Mouse (Mus musculus) embryo, embryonic 11.5 days (tissue): ENCODE measurements around the gene Mrpl55.

Experiments used
- DNase-seq: peaks from one replicate; pipeline ENCODE4 v3.0.0-alpha.2; 2012; ENCODE audit warnings: low read depth, low spot score

Gene Mrpl55

GRCm38 (mm10) chr11:59226787-59227603, 24.7 kb downstream of the Mrpl55 start:
- DNase-seq, result no peak

GRCm38 (mm10) chr11:59227604-59228121, 25.4 kb downstream of the Mrpl55 start:
- DNase-seq, result no peak

- peak; percentile 95 for DNase-seq
Measured at GRCm38 (mm10) chr11:59228122-59228953, 26.1 kb downstream of the Mrpl55 start, which contains the start of gene Arf1. Gene Arf1, minus strand, starts transcription at chr11:59228270.

- DNase-seq, result no peak
Measured at GRCm38 (mm10) chr11:59230144-59230760, 28.0 kb downstream of the Mrpl55 start.

- no peak for DNase-seq
Measured at GRCm38 (mm10) chr11:59232797-59233196, 30.5 kb downstream of the Mrpl55 start.

GRCm38 (mm10) chr11:59238525-59239427, 36.5 kb downstream of the Mrpl55 start:
- no peak for DNase-seq

- no peak for DNase-seq
Measured at GRCm38 (mm10) chr11:59239428-59239785, 37.1 kb downstream of the Mrpl55 start.

- DNase-seq, result no peak
Measured at GRCm38 (mm10) chr11:59239796-59240195, 37.5 kb downstream of the Mrpl55 start.

- no peak for DNase-seq
Measured at GRCm38 (mm10) chr11:59241841-59242240, 39.6 kb downstream of the Mrpl55 start.

GRCm38 (mm10) chr11:59243856-59244255, 41.6 kb downstream of the Mrpl55 start:
- no peak for DNase-seq

- no peak for DNase-seq
Measured at GRCm38 (mm10) chr11:59248101-59248500, 45.8 kb downstream of the Mrpl55 start.
